Mouse (Mus musculus): ENCODE data around the gene Aacs. TPM values are rescaled to one million over a fixed set of nuclear protein-coding genes. Genes with fewer than 3 reads are reported as not detected.

Aacs gene
- total RNA-seq, 1 experiment from 2014 or later = 31.8 TPM

GRCm38 (mm10) chr5:125523361-125523760, 47.7 kb downstream of the Aacs start:
- ATAC-seq (ENCODE audit: extremely low read depth, insufficient number of reproducible peaks, low FRiP score, poor library complexity, severe bottlenecking) = no peak

GRCm38 (mm10) chr5:125525516-125525915, 49.9 kb downstream of the Aacs start:
- ATAC-seq (ENCODE audit: extremely low read depth, insufficient number of reproducible peaks, low FRiP score, poor library complexity, severe bottlenecking) = no peak

- no peak for ATAC-seq (ENCODE audit: extremely low read depth, insufficient number of reproducible peaks, low FRiP score, poor library complexity, severe bottlenecking)
Observed at GRCm38 (mm10) chr5:125526464-125526863, 50.9 kb downstream of the Aacs start.

- peak; percentile 40; the same call in 1 of the 2 replicates for ATAC-seq (ENCODE audit: extremely low read depth, insufficient number of reproducible peaks, low FRiP score, poor library complexity, severe bottlenecking)
Observed at GRCm38 (mm10) chr5:125529109-125529508, 53.5 kb downstream of the Aacs start.

- no peak for ATAC-seq (ENCODE audit: extremely low read depth, insufficient number of reproducible peaks, low FRiP score, poor library complexity, severe bottlenecking)
Observed at GRCm38 (mm10) chr5:125531634-125532033, 56.0 kb downstream of the Aacs start, which contains the start of gene Tmem132b. Gene Tmem132b (plus strand): TSS chr5:125531774.

- no peak for ATAC-seq (ENCODE audit: extremely low read depth, insufficient number of reproducible peaks, low FRiP score, poor library complexity, severe bottlenecking)
Observed at GRCm38 (mm10) chr5:125532191-125532544, 56.6 kb downstream of the Aacs start.

- ATAC-seq (ENCODE audit: extremely low read depth, insufficient number of reproducible peaks, low FRiP score, poor library complexity, severe bottlenecking) = no peak
Observed at GRCm38 (mm10) chr5:125532545-125533224, 57.1 kb downstream of the Aacs start.

- ATAC-seq (ENCODE audit: extremely low read depth, insufficient number of reproducible peaks, low FRiP score, poor library complexity, severe bottlenecking) = no peak
Observed at GRCm38 (mm10) chr5:125533225-125533900, 57.7 kb downstream of the Aacs start.

GRCm38 (mm10) chr5:125534168-125534610, 58.6 kb downstream of the Aacs start:
- ATAC-seq (ENCODE audit: extremely low read depth, insufficient number of reproducible peaks, low FRiP score, poor library complexity, severe bottlenecking) = no peak

GRCm38 (mm10) chr5:125534611-125535324, 59.2 kb downstream of the Aacs start:
- ATAC-seq (ENCODE audit: extremely low read depth, insufficient number of reproducible peaks, low FRiP score, poor library complexity, severe bottlenecking) = no peak

GRCm38 (mm10) chr5:125545090-125545489, 69.5 kb downstream of the Aacs start:
- ATAC-seq (ENCODE audit: extremely low read depth, insufficient number of reproducible peaks, low FRiP score, poor library complexity, severe bottlenecking) = no peak

GRCm38 (mm10) chr5:125546293-125546692, 70.7 kb downstream of the Aacs start:
- no peak for ATAC-seq (ENCODE audit: extremely low read depth, insufficient number of reproducible peaks, low FRiP score, poor library complexity, severe bottlenecking)

GRCm38 (mm10) chr5:125549750-125550489, 74.3 kb downstream of the Aacs start:
- ATAC-seq (ENCODE audit: extremely low read depth, insufficient number of reproducible peaks, low FRiP score, poor library complexity, severe bottlenecking) = no peak

- no peak for ATAC-seq (ENCODE audit: extremely low read depth, insufficient number of reproducible peaks, low FRiP score, poor library complexity, severe bottlenecking)
Observed at GRCm38 (mm10) chr5:125555732-125556131, 80.1 kb downstream of the Aacs start.

GRCm38 (mm10) chr5:125563492-125563891, 87.9 kb downstream of the Aacs start:
- no peak for ATAC-seq (ENCODE audit: extremely low read depth, insufficient number of reproducible peaks, low FRiP score, poor library complexity, severe bottlenecking)

GRCm38 (mm10) chr5:125565725-125566124, 90.1 kb downstream of the Aacs start:
- no peak for ATAC-seq (ENCODE audit: extremely low read depth, insufficient number of reproducible peaks, low FRiP score, poor library complexity, severe bottlenecking)
